Mouse (Mus musculus) ES-Bruce4 (cell line): ENCODE measurements around the gene Ech1.

Source experiments
- CTCF ChIP-seq: IDR thresholded peaks from one replicate; pipeline ENCODE4 v1.8.1; 2011; ENCODE audit warnings: low read depth, low read length
- EP300 ChIP-seq: IDR thresholded peaks from 2 replicates; pipeline ENCODE4 v1.6.1; 2011; ENCODE audit warnings: low read depth, low read length; ENCODE audit not compliant: insufficient read depth
- POLR2A ChIP-seq: IDR thresholded peaks from one replicate; pipeline ENCODE4 v1.8.1; 2011; ENCODE audit warnings: low read length; ENCODE audit not compliant: insufficient read depth

GRCm38 (mm10) chr7:28795832-28796231 is 29.2 kb upstream of the Ech1 start:
- no peak for TF ChIP-seq CTCF
- TF ChIP-seq POLR2A = peak; percentile 47
- TF ChIP-seq EP300 = no peak
